Mouse (Mus musculus): ENCODE results near the gene Pilrb2.

DNA sequence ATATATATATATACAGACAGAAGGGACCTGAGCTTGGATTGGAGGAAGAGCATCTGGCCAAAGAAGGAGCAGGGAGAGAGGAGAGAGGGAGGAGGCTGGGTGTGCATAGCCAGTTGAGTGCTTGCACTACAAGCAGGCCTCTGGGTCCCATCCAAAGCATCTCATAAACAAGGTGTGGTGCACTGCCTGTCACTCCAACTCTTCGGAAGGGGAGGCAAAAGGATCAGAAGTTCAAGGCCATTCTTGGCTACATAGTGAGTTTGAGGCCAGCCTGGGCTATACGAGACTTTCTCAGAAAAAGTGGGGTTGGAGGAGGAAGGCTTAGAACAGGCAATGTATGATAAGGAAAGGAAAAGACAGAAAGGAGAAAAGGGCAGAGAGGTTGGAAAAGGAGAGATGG, 45.6 kb downstream of the Pilrb2 start:
- TF ChIP-seq TAL1 (IDR thresholded peaks at IDR 0.05; ENCODE audit: low read length) (no peak), POLR2A (IDR thresholded peaks at IDR 0.05; ENCODE audit: control insufficient read depth in 1 of 2, insufficient read depth in 1 of 2, low read depth in 1 of 2, low read length in 2 of 2, poor library complexity in 1 of 2) (no peak), CTCF (IDR thresholded peaks at IDR 0.05 in 2 of 3, conservative IDR thresholded peaks at IDR 0.05 in 1 of 3; ENCODE audit: control insufficient read depth in 1 of 3, insufficient read depth in 1 of 3, low read depth in 2 of 3, low read length in 3 of 3, poor library complexity in 1 of 3, severe bottlenecking in 1 of 3) (no peak), CHD2 (IDR thresholded peaks at IDR 0.05; ENCODE audit: low read length) (no peak), POLR2AphosphoS2 (IDR thresholded peaks at IDR 0.05; ENCODE audit: low read length) (no peak), ZKSCAN1 (IDR thresholded peaks at IDR 0.05; ENCODE audit: low read depth, low read length) (no peak), USF1 (IDR thresholded peaks at IDR 0.05; ENCODE audit: low read depth, low read length) (no peak), EP300 (IDR thresholded peaks at IDR 0.05; ENCODE audit: low read depth in 1 of 2, low read length in 2 of 2) (no peak), GABPA (IDR thresholded peaks at IDR 0.05; ENCODE audit: low read depth, low read length) (no peak), HCFC1 (IDR thresholded peaks at IDR 0.05; ENCODE audit: low read depth, low read length) (no peak), ZC3H11A (IDR thresholded peaks at IDR 0.05; ENCODE audit: low read depth, low read length) (no peak)
